Mouse (Mus musculus) lung, adult 18-20 months (tissue): ENCODE results near the gene Grin2a.

Experiments used
- DNase-seq, 2 experiments: peaks; one replicate each; pipeline ENCODE4 v3.0.0; 2022; ENCODE audit warnings: mixed read lengths in 2 of 2

Grin2a gene

DNA sequence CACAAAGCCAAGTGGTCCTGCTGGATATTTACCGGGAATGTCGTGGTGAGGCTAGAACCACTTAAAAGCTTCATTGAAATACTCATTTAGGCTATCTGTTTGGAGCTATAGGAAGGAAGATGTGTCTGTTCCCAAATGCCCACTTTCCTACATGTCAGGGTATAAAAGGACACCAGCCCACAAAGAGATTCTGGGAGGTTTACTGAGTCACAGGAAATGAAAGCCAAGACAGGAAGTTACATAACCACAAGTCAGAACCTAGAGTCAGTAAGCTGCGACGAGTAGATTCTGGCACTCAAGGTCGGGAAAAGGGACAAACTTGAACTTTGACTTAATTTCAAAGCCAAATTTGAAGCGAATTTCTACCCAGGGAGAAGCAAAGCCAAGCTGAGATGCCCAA is 30.9 kb downstream of the Grin2a start:
- DNase-seq: no peak

DNA sequence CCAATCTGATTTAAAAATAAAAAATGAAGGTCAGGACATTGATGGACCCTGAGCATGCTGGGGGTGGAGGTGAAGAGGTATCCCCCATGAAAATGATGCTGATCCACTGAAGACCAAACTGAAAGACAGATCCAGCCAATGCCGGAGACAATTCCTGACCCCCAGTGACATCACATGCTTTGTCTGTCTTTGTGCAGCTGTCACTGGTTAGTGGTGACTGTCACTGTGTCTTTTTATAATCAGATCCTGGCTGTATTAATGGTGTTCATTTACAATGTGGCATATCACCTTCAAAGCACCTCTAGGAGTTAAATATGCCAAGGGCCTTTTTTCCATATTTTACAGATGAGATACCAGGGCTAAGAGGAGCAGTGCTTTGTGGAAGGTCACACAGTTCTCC is 32.9 kb downstream of the Grin2a start:
- no peak for DNase-seq

DNA sequence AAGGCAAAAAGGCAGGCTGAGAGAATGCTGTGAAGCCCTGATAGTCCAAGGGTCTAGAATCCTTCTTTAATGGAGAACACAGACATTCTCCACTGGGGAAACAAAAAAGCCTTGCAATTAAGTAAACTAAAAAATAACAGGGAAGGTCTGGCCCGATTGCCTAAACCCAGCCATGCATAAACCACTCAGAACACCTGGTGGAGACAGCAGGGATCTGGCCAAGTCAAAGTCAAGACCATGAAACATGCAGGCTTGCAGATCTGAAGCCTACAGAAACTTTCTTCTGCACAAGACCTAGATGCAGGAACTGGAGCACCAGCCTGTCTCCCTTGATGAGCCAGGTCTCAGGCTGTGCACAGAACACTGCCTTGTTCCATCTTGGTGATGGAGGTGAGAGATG is 36.0 kb downstream of the Grin2a start:
- DNase-seq: no peak

DNA sequence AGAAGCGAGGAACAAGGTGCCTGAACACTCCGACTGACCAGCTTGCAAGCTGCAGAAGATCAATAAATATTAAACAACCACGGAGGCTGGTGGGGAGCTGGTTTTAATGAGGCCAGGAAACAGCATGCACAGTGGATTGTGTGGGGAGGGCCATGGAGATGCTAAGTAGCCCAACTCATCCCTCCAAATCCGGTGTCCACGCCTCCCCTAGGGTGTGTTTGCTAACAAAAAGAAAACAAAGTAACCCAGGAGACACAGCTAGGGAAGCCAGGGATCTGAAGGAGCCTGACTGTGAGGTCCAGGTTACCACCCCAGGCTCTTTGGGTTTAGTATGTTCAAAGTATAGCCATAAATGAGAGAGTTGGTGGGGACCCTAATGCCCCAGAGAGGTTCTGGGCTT is 41.1 kb downstream of the Grin2a start:
- no peak for DNase-seq

DNA sequence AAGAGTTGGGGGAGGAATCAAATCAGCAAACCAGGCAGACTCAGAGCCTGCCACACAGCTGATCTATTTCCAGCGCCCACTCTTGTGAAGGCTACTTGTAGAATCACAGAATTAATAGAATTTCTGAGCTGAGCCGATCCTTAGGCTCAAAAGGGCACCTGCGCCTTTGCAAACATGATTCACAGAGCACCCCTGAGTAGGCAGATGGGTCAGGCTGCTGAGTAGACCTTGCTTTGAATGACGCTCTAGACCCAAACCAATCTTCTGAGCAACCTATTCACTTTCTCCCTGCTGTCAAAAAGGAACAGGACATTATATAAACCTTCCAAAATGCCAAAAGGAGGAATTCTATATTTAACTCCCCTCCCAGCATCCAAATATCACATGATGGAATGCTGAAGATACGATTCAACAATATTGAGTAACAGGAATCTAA is 41.9 kb downstream of the Grin2a start:
- no peak for DNase-seq

DNA sequence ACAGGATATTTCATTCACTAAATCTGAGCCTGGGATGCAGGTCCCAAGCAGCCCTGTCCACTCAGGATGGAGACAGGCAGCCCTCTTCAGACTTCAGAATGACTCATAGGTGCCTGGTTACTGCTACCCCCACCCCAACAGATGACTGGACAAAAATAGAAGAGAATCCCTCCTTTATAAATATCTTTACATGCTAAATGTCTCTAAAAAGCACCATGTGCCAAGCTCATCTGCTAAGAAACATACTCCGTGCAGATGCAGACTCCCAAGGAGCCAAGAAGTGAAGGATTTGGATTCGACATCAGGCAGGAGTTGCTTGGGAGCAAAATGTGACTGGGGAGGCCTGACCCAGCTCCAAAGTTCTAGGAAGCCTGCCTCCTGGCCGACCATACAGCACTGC is 46.1 kb downstream of the Grin2a start:
- no peak for DNase-seq

DNA sequence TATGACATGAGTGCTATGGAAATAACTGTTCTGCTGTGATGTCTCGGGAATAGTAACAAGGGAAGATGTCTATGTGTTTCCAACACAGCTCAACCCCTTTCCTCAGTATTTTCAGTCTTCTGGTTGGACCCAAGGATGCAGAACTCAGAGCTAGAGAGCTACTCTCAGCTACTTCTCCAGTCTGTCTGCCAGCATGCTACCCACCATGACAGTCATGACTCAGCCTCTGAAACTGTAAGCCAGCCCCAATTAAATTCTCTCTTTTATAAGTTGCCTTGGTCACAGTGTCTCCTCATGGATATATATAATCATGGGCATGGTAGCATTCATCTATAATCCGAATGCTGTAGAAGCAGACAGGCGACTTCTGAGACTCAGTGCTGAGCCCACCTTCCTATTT is 47.9 kb downstream of the Grin2a start:
- no peak for DNase-seq

DNA sequence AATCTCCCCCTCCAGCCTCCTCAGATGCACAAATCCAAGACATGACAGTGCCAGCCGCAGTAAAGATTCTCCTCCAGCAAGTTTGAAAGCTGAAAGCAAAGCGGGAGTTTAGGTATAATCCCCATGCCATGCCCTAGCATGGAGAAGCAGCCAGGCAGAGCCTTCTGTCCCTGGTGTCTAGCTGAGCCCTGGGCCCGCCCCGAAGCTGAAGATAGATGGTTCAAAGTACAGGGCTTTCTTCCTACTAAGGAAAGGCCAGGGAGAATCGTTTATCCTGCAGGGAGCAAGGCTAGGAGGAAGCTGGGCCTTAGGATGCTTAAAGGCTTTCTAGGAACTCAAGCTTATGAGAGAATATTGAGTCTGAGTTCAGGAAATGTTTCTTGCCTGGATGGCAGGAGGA is 50.5 kb downstream of the Grin2a start:
- no peak for DNase-seq

DNA sequence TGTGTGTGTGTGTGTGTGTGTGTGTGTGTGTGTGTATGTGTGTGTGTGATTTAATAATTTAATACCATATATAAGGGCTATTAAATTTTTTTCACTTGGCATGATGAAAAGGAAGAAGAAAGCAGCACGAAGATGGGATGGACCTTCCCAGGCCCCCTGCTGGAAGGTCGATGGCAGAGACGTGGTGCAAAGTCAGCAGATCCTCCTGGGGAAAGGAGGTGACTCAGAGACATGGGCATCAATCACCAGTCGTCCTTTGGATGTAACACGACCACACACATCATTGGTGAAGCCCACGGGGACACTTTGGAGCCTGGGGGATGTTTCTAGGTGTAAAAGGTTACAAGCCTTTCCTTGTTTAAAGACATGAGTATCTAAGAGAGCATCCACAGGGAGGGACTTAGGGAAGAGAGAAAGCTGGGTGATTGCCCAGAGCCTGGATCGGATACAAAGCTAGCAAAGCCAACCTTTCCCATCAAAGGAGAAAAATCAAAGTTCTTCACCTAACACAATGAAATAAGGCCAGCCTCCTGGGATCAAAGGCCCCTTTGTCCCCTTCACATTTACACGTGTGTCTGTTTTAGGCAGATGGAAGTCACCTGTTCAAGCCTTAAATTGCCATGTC is 53.9 kb downstream of the Grin2a start:
- no peak for DNase-seq

DNA sequence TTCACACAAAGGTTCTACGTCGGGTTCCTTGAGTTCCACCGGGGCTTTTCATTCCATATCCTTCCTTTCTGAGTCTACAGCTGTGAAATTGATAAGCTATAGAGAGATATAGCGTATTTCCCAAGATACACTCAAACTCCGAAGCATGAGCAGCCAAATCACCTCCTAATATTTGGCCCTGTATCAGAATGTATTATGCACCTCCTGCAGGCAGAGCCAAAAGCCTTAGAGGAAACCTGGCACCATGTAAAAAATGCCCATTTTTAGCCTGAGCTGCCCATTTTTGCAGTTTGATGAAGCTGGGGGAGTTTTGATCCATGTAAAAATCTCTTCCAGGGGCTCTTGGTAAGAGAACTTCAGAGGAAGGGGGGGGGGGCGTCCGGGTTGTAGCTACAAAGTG is 54.6 kb downstream of the Grin2a start:
- DNase-seq: no peak

DNA sequence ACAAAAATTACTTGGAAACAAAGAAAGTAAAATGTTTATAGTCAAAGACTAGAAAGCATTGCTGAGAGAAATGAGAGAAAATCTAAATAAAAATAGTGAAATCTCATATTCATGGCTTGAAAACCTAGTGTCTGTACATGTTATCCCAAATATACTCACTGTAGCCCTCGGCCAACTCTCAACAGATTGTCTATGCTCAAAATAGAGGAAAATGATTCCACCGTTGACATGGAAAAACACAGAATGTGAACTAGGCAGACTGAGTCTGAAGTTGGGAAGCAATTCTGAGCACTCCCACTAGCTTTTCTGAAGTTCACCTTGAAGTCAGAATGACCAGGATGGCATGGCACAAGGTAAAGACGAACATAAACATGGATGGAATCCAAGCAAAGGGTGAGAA is 84.7 kb downstream of the Grin2a start:
- no peak for DNase-seq

DNA sequence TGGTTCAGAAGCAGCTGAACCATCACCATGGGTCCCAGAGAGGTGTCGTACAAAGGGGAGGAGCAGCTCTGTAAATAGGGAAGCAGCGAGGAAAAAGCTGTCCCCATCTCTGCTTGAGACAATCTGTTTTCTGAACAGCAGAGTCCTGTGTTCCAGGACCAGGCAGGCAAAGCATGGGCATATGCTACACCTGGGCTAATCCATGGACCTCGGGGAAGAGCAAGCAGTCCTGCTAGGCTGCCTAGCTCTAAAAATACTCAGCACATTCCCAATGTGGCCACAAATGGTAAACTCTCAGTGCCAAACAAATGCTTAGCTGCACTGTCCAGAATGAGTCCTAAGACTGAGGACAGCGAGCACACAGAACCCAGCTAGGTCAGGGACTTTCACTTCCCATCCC is 86.1 kb downstream of the Grin2a start:
- no peak for DNase-seq

DNA sequence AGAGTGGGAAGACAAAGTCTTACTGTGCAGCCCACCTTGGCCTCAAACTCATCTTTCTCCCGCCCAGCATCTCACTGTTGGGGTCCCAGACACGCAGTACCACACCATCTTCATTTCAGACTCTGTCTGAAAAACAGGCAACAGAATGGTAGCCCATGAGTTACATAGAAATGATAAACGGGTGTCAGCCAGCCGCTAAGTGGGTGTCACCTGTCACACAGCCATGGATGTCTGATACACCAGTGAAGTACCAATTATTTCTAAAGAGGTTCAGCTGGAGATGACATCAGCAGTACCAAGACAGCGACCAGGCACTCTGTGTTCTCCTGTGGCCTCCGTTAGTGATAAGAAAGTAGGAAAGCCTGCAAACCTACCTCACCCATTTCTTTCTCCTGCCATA is 90.9 kb downstream of the Grin2a start:
- DNase-seq: no peak

DNA sequence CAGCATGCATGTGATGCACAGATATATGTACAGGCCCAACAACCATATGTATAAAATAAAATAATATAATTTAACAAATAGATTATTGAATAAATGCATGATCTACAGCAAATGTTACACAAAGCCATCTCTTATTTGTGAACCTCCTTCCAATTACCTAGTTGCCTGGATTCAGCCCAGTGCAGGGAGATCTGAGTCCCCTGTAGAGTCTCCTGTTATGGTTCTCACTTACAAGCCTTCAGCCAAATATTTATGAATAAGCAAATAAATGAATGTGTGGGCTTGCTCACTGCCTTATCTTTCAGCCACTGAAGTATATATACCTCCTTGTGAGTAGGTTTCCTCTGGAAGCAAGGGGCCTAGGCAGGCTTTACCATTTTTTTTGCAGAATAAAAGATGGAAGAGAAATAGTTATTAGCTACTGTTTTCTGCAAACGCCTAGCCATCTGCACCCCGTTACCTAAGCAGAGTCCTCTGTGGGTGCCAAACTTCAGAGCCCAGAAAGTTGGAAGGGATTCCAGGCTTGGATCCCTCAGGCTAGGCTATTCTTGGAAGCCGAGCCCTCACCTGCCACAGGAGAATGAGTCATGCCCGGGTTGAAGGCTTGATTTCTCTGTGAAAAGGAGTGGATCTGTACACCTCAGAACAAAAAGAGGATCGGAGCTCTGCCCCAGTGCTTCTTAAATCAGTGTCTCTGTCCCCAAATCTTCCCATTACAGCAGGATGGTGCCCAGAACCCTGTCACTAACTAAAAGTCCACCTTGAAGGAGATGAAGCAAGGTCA is 92.5 kb downstream of the Grin2a start:
- DNase-seq: no peak

DNA sequence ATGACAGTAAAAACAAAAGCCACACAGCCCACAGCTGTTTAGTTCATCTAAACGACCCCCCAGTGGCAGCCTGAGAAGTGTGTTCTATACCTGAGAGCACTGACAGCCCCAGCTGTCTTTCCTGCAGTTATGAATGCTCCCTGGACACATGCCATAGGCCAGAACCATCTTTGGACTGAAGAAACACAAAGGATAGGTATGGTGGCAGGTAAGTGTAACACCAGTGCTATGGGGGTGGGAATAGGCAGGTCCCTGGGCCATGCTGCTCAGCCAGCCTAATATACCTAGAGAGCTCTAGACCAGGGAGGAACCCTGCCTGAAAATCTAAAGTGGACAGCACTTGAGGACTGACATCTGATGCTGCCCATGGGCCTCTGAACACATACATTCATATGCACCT is 93.9 kb downstream of the Grin2a start:
- no peak for DNase-seq

DNA sequence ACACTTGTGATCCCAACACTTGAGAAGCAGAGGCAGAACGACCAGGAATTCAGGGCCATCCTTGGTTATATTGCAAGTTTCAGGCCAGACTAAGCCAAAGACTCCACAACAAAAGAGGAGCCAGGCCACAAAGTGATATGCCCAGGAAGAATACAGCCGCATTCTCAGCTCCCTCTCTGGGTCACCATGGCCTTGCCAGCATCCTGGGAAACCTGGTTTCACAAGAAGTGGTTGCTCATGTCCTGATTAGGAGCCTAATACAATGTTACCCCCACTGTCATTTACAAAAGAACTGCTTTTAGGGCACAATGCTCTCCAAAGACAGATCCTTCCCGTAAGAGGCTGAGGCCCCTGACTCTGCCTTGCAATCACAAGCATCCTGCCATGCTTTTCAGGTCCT is 94.4 kb downstream of the Grin2a start:
- DNase-seq: no peak

DNA sequence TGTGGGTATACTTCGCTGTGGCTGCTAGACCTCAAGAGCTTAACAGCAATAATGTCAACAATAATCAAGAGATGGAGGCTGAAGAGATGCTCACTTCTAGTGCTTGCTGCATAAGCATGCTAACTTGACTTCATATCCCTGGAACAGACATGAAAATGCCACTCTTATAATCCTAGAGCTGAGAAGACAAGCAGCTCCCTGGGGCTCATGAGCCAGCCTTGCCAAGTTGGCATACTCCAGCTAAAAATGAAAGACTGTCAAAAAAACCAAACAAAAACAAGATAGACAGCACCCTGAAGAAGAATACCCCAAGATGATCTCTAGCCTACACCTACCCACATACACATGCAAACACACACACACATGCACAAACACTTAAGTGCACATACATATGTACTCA is 95.2 kb downstream of the Grin2a start:
- DNase-seq: no peak

DNA sequence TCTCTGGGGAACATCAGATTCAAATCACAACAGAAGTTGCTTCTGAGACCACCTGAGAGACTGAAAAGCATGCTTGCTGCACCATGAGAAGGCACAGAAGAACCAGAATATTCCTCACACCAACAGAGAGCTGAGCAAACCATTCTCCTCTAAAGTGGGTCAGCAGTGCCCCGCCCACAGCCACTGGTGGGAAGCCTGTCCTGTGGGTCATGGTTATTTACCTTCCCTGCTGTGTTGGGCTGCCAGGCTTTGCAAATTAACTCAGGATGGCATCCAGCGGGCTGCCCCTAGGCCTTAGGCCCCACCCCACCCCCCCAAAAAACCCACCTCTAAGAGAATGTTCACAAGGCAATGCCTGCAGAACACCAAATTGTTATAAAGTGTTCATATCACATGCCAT is 96.2 kb downstream of the Grin2a start:
- no peak for DNase-seq

DNA sequence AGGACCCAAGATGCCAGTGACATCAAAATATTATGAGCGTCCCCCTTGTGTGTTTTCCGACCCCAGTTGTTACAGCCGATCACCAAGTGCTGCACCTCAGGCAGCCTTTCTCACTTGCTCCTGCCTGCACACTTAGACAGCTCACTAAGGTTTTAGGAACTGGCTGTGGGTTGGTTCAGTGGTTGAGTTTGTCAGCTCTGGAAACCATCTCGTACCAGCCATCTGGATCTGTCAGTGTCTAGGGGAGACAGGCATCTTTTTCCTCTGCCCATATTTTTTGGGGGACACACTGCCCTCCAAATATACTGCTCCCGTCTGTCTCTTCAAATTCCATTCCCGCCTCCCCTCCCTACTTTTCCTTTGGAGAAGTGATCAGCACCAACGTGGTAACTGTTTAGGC is 99.8 kb downstream of the Grin2a start:
- no peak for DNase-seq

DNA sequence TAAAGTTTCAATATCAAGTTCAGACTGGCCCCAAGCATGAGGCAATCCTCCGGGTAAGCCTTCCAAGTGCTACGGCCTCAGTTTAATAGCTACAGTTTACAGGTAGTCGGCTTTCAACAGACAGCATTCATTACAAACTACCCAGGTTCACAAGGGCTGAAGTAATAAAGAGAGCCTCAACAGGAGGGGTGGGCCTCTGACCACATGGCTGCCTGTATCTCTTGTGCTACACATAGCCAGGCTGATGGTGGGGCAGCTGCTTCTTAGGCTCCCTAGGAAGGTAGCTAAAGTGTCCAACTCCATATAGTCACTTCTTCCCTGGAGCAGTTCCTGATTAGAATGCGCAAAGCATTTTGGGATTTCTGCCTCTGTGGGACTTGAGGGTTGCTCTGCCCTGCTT is 109.2 kb downstream of the Grin2a start:
- DNase-seq: no peak

DNA sequence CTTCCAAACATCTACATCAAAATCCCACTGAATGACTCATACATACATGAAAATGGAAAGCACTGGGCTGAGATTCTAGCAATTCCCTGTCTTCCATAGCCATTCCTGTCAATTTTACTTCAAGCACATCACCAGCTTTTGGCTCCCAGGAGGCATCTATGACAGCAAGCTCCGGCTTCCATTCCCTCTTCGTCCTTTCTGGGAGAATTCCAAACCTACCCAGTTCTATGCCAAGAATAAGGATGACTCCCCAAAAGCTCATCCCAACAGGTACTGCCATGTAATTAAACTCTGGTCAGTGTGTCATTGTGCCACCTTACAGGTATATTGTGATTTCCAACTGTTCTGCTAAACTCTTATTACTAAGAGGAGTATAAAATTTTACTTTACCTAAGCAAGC is 111.2 kb downstream of the Grin2a start:
- DNase-seq: no peak

DNA sequence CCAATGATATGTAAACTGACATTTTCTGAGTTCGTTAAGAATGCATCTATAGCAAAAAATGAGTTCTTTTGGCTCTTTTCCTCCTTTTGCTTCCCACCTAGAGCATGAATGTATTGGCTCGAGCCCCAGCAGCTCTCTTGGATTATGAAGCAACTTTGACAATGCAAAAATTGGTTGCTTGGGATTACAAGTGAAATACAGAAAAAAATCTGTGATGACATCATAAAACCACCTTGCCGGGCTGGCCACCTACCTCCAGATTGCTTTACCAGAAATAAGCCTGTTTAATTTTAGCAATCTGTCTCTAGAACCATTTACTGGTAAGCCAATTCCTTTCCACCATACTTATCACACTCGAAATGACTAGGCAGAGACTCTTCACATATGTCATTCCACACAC is 112.9 kb downstream of the Grin2a start:
- DNase-seq: no peak

DNA sequence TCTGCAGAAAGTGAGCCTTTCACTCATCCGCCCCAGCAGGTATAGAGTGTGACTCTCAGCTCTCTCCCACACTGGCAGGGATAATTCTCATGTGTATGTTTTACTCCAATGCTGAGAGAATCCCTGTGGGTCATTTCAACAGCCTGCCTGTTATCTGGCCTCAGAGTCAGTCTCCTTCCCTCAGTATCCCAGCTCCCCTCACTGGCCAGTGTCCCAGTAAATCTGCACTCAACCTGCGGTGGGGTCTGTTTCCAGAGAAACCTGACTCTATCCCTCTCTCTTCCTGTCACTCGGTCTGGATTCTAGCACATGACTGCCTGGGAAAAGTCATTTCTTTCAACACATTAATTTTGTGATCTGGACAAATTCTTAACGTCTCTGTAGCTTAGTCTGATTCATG is 122.4 kb downstream of the Grin2a start:
- DNase-seq: no peak

DNA sequence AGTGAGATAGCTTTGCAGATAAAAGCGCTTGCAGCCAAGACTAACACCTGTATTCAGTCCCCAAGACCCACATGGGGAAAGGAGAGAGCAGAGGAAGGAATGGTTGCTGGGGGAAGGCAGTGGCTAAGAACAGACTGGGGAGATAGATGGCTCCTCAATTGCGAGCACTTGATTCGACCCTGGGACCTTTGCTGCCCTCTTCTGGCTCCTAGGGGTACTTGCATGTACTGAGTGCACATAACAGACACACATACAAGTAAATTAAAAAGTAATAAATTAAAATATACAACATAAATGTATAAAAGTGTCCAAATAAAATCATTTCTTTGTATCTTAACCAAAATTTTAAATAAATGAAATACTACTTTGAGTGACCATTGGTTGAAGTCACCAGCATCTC is 129.7 kb downstream of the Grin2a start:
- DNase-seq: no peak

DNA sequence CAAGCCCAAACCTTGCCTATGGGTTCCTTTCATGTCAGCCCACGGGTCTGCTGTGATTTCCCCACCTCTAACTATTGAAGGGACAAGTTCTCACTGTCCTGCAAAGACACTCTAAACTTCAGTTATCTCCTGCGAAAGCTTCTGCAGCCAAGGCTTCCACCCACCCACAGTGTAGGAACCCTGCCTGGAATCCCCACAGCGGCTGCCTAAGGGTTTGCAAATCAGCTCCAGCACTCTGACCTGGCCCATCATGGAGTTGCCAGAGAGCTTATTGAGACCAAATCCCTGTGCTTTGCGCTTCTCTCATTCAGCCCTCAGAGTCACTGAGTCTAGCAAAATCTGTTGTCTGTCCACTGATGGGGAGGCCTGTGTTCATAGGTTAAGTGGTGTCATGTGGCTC is 130.3 kb downstream of the Grin2a start:
- DNase-seq: no peak
